Mouse (Mus musculus): Measurements from ENCODE around the gene Calm3.

DNA sequence AGATGAGACGGTGACA lies 48.8 kb downstream of the Calm3 start, which contains the start of gene Dact3:
- TF ChIP-seq POLR2A (IDR thresholded peaks at IDR 0.05; ENCODE audit: borderline replicate concordance, control insufficient read depth, low read depth, low read length) (no peak), CTCF (IDR thresholded peaks at IDR 0.05; ENCODE audit: control insufficient read depth, insufficient read depth, low read length) (no peak)
